Mouse (Mus musculus) intestine, embryonic 14.5 days (tissue): ENCODE results near the gene Arhgef15. TPM values are rescaled to one million over a fixed set of nuclear protein-coding genes. Genes with fewer than 3 reads are reported as not detected.

Experiments used
- ATAC-seq: fragments of 200-750 bp; cut with Nextera tagmentation; replicated peaks from 2 replicates; pipeline ENCODE4 v1.8.0; 2017; ENCODE audit warnings: low read depth, moderate number of reproducible peaks, moderate TSS enrichment, moderate library complexity; ENCODE audit not compliant: low FRiP score, low TSS enrichment
- DNase-seq: peaks from one replicate; pipeline ENCODE4 v3.0.0-alpha.2; 2018; ENCODE audit warnings: low spot score
- H3K27ac ChIP-seq: fragments of 300-500 bp; sonication (generic); 2 replicates; pipeline ENCODE4 v1.5.1; 2014; ENCODE audit warnings: low read depth, mild to moderate bottlenecking, control low read depth
- H3K27me3 ChIP-seq: fragments of 300-500 bp; sonication (generic); replicated peaks from 2 replicates; pipeline ENCODE4 v1.6.1; 2014; ENCODE audit warnings: low read length, control low read depth; ENCODE audit not compliant: control insufficient read depth, insufficient read depth
- H3K36me3 ChIP-seq: fragments of 300-500 bp; sonication (generic); 2 replicates; pipeline ENCODE4 v1.6.1; 2014; ENCODE audit warnings: low read length, control low read depth; ENCODE audit not compliant: control insufficient read depth, insufficient read depth
- H3K4me1 ChIP-seq: fragments of 300-500 bp; sonication (generic); replicated peaks from 2 replicates; pipeline ENCODE4 v1.6.1; 2014; ENCODE audit warnings: low read length, control low read depth, mixed read lengths; ENCODE audit not compliant: control insufficient read depth, insufficient read depth
- H3K4me2 ChIP-seq: fragments of 300-500 bp; sonication (generic); 2 replicates; pipeline ENCODE4 v1.6.1; 2014; ENCODE audit warnings: low read length
- H3K4me3 ChIP-seq: fragments of 300-500 bp; sonication (generic); 2 replicates; pipeline ENCODE4 v1.5.1; 2014; ENCODE audit warnings: low read depth, low read length, control low read depth, mixed read lengths
- H3K9ac ChIP-seq: fragments of 300-500 bp; sonication (generic); 2 replicates; pipeline ENCODE4 v1.6.1; 2014; ENCODE audit warnings: mild to moderate bottlenecking, low read length
- H3K9me3 ChIP-seq: fragments of 300-500 bp; sonication (generic); 2 replicates; pipeline ENCODE4 v1.6.1; 2016; ENCODE audit warnings: low read length, control low read depth; ENCODE audit not compliant: control insufficient read depth
- WGBS: fragments of 180-500 bp; shearing (Covaris S2); extraction: QIAGEN DNeasy Blood & Tissue Kit; methylation state at CpG from one replicate; pipeline ENCODE4 v1.1.7; 2014; 5-methylcytosine and 5-hydroxymethylcytosine counted together
- polyA plus RNA-seq: library from polyadenylated mRNA; unstranded; fragments of >200 nt; fragmentation: Nextera tagmentation; extraction: Ambion mirVana; gene quantifications from 2 replicates; pipeline ENCODE4 v1.2.1, GENCODE M21; 2014

Arhgef15 gene
- polyA plus RNA-seq, 1 experiment from 2014 or later, result 9.6 TPM

GRCm38 (mm10) chr11:68926981-68927380 lies 30.3 kb downstream of the Arhgef15 start, which contains the start of gene Odf4:
Gene Odf4, minus strand, starts transcription at chr11:68927081.
- no peak within 1 kb of the TSS for H3K4me2 ChIP-seq
- no peak for DNase-seq
- 82% methylated on average over 3 of the region's 3 CpGs for WGBS
- no peaks in the 10 kb centered on the region for H3K9me3 ChIP-seq
- H3K27me3 ChIP-seq, result no peaks in the 10 kb centered on the region
- no peaks in the 10 kb centered on the region; the same call in 1 of the 2 replicates for H3K4me1 ChIP-seq
- H3K9ac ChIP-seq, result no peak within 1 kb of the TSS
- no peak within 1 kb of the TSS for H3K27ac ChIP-seq
- ATAC-seq, result no peak
- no peak within 1 kb of the TSS for H3K4me3 ChIP-seq
- no peaks in the 10 kb centered on the region for H3K36me3 ChIP-seq

GRCm38 (mm10) chr11:68924749-68925148 lies 32.5 kb downstream of the Arhgef15 start:
- 72% methylated on average over 2 of the region's 2 CpGs for WGBS
- Histone ChIP-seq H3K9ac (no peak overlapping the region), H3K36me3 (no peaks in the 10 kb centered on the region), H3K4me2 (no peak overlapping the region), H3K9me3 (no peaks in the 10 kb centered on the region), H3K27ac (no peak overlapping the region), H3K4me3 (no peak overlapping the region), H3K4me1 (no peaks in the 10 kb centered on the region; the same call in 1 of the 2 replicates), H3K27me3 (no peaks in the 10 kb centered on the region)
- DNase-seq, result no peak
- no peak for ATAC-seq

DNA sequence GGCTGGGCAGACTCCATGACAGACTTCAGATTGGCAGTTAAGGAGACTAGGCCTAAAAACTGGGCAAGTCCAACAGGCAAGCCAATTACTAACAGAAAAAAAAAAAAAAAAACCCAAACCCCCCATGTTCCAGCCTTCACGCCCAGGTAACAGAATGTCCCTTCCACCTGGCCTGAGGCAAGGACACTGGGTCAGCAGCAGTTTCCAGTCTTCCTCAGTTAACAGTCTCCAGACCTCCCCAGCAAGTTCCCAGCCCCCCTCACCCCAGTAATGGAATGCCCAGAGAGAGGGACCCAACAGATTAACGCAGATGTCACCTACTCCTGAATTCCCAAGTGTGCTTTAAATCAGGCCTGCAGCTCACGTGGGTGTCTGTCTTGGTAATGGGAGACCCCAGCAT lies 34.1 kb downstream of the Arhgef15 start:
- no peak for ATAC-seq
- H3K27me3 ChIP-seq, result no peaks in the 10 kb centered on the region
- H3K9me3 ChIP-seq, result no peaks in the 10 kb centered on the region
- no peaks in the 10 kb centered on the region for H3K4me1 ChIP-seq
- H3K36me3 ChIP-seq, result no peaks in the 10 kb centered on the region
- H3K9ac ChIP-seq, result no peak overlapping the region
- no peak overlapping the region for H3K27ac ChIP-seq
- 51% methylated on average over 3 of the region's 3 CpGs for WGBS
- no peak overlapping the region for H3K4me2 ChIP-seq
- no peak overlapping the region for H3K4me3 ChIP-seq
- no peak for DNase-seq

GRCm38 (mm10) chr11:68914566-68914965 lies 42.7 kb downstream of the Arhgef15 start:
- H3K36me3 ChIP-seq, result no peaks in the 10 kb centered on the region
- no peak overlapping the region for H3K4me3 ChIP-seq
- no peak overlapping the region for H3K4me2 ChIP-seq
- H3K4me1 ChIP-seq, result 0 out of 2 replicates have a peak, but pooled peaks cover 4% of the 10 kb centered on the region
- H3K27me3 ChIP-seq, result no peaks in the 10 kb centered on the region
- WGBS, result over 99% methylated on average over 4 of the region's 4 CpGs
- no peak overlapping the region for H3K27ac ChIP-seq
- no peak for DNase-seq
- H3K9me3 ChIP-seq, result no peaks in the 10 kb centered on the region
- H3K9ac ChIP-seq, result no peak overlapping the region
- no peak for ATAC-seq

DNA sequence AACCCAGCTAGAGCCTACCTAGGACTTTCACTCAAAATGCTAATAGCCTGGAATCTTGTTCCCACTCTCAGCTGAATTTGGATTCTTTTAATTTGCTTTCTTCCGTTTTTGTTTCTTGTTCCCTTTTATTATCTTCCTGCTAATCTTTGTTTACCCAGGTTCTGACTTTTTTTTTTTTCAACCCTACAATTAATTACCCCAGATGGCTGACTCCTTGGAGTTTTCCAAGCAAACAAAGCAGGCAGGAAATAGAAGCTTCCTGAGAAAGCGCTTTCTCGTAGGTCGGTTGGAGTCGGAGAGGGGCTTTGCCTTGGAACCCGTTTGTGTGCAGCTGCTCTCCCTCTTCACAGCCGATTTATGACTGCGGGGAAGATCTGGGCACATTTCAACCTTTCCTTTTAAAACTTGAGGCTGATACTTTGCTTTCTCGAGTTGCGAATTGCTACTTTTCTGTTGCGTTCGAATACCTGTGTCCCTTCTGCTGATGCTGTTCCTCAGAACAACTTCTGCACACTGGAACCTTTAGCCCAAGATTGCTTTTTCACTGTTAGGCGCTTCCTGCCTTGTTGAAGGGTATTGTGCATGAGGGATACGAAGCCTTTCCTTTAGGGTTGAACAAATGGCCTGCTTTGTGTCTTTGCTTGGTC lies 45.6 kb downstream of the Arhgef15 start:
- H3K4me2 ChIP-seq, result peak overlapping the region; percentile 7; the same call in 1 of the 2 replicates
- H3K27me3 ChIP-seq, result no peaks in the 10 kb centered on the region
- DNase-seq (peak; percentile 55), ATAC-seq (no peak)
- no peak overlapping the region for H3K4me3 ChIP-seq
- WGBS, result 30% methylated on average over 14 of the region's 14 CpGs
- H3K9ac ChIP-seq, result no peak overlapping the region
- peak overlapping the region; percentile 60 for H3K27ac ChIP-seq
- 0 out of 2 replicates have a peak, but pooled peaks cover 4% of the 10 kb centered on the region for H3K4me1 ChIP-seq
- no peaks in the 10 kb centered on the region for H3K9me3 ChIP-seq
- H3K36me3 ChIP-seq, result 0 out of 2 replicates have a peak, but pooled peaks cover under 1% of the 10 kb centered on the region

DNA sequence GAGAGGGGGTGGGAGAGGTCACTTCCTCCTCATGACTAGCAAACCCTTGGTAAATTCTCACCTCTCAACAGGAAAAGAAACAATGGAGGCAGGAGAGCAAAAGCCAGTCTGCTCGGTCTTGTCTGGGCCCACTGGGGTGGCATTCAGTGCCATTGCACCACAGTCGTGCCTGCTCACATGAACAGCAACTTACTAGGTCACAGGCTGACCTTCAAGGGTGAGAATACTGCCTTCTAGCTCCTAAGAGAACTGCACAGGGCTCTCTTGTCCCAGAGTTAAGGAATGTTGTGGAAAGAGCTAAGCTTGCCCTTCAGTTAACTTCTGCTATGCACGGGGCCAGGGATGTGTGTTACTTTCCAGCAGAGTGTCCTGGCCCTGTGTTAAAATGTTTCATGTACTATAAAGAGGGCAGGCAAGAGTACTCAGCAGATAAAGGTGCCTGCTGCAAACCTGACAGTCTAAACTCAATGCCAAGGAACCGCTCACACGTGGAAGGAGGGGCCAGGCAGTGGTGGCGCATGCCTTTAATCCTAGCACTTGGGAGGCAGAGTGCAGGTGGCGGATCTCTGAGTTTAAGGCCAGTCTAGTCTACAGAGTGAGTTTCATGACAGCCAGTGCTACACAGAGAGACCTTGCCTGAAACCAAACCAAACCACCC lies 48.3 kb downstream of the Arhgef15 start:
- H3K27ac ChIP-seq, result no peak overlapping the region

DNA sequence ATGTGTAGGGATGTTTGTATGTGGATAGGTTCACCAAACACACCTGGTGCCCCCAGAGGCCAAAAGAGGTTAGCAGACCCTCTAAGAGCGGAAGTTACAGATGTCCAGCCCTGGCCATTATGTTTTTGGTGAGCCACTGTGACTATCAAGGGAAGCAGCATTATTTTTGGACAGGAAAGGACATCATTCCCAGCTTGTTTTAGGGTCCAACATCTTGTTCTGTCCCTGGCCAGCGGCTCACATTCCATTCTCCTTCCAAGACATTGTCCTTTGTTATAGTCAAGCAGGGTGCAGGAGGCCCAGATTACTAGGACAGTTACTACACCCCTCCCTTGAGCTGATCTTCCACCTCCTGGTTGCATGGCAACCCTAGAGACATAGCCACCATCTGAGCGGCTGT lies 50.0 kb downstream of the Arhgef15 start:
- DNase-seq, result no peak
- H3K4me3 ChIP-seq, result no peak overlapping the region
- H3K36me3 ChIP-seq, result peaks cover 43% of the 10 kb centered on the region
- H3K27me3 ChIP-seq, result no peaks in the 10 kb centered on the region
- H3K9ac ChIP-seq, result no peak overlapping the region
- no peaks in the 10 kb centered on the region for H3K9me3 ChIP-seq
- WGBS, result 82% methylated on average over 3 of the region's 3 CpGs
- no peak for ATAC-seq
- H3K4me1 ChIP-seq, result peaks cover 8% of the 10 kb centered on the region
- H3K4me2 ChIP-seq, result no peak overlapping the region
- no peak overlapping the region for H3K27ac ChIP-seq

More for the DNA sequence above, 48.3 kb downstream of the Arhgef15 start:
- ATAC-seq, result no peak
- H3K4me2 ChIP-seq, result no peak overlapping the region
- H3K4me1 ChIP-seq, result 0 out of 2 replicates have a peak, but pooled peaks cover 4% of the 10 kb centered on the region
- H3K9me3 ChIP-seq, result no peaks in the 10 kb centered on the region
- H3K27me3 ChIP-seq, result no peaks in the 10 kb centered on the region
- H3K36me3 ChIP-seq, result peaks cover 26% of the 10 kb centered on the region
- no peak overlapping the region for H3K4me3 ChIP-seq
- H3K9ac ChIP-seq, result no peak overlapping the region
- 54% methylated on average over 7 of the region's 7 CpGs for WGBS
- DNase-seq, result no peak

- DNase-seq (peak; percentile 59), ATAC-seq (no peak)
- H3K9ac ChIP-seq, result no peak overlapping the region
- no peak overlapping the region for H3K4me2 ChIP-seq
- H3K27ac ChIP-seq, result 0 out of 2 replicates have a peak overlapping the region, but pooled peaks have one; percentile 7
- H3K4me3 ChIP-seq, result no peak overlapping the region
- H3K4me1 ChIP-seq, result peaks cover 8% of the 10 kb centered on the region
- H3K9me3 ChIP-seq, result no peaks in the 10 kb centered on the region
- no peaks in the 10 kb centered on the region for H3K27me3 ChIP-seq
- WGBS, result 69% methylated on average over 4 of the region's 4 CpGs
- H3K36me3 ChIP-seq, result peaks cover 43% of the 10 kb centered on the region
Observed at GRCm38 (mm10) chr11:68906461-68906790, 50.9 kb downstream of the Arhgef15 start.
